Mouse (Mus musculus) CH12.LX (cell line): Measurements from ENCODE around the gene Gins1. TPM values are rescaled to one million over a fixed set of nuclear protein-coding genes. Genes with fewer than 3 reads are reported as not detected.

Experiments
- DNase-seq: peaks from one replicate; pipeline ENCODE4 v3.0.0-alpha.2; 2013; ENCODE audit errors: extremely low read depth
- H3K27ac ChIP-seq: 2 replicates; pipeline ENCODE4 v1.5.1; 2012; ENCODE audit warnings: low read depth, mild to moderate bottlenecking, control low read depth, moderate library complexity; ENCODE audit not compliant: insufficient read depth
- H3K27me3 ChIP-seq: replicated peaks from 2 replicates; pipeline ENCODE3; 2012; ENCODE audit warnings: inconsistent platforms
- H3K36me3 ChIP-seq, 2 experiments: replicated peaks in 1 of 2; 2 replicates each; pipeline versions ENCODE3 to v1.6.1; 2012; ENCODE audit warnings: inconsistent platforms in 1 of 2, low read length in 1 of 2, mild to moderate bottlenecking in 1 of 2, mixed read lengths in 1 of 2, moderate library complexity in 1 of 2; ENCODE audit not compliant: control insufficient read depth in 1 of 2, insufficient read depth in 1 of 2
- H3K4me1 ChIP-seq, 2 experiments: 2 replicates each; pipeline ENCODE4 v1.6.1; 2012; ENCODE audit warnings: inconsistent platforms in 1 of 2, moderate library complexity in 1 of 2; ENCODE audit not compliant: insufficient read depth in 2 of 2, control insufficient read depth in 1 of 2
- H3K4me2 ChIP-seq: 2 replicates; pipeline ENCODE4 v1.6.1; 2012; ENCODE audit warnings: low read depth, mild to moderate bottlenecking, control low read depth; ENCODE audit not compliant: poor library complexity, insufficient read depth, severe bottlenecking
- H3K4me3 ChIP-seq, 3 experiments: fragments of 150-350 bp in 1 of 3; sonication (generic) in 1 of 3; replicated peaks in 1 of 3; 2 replicates each; pipeline versions ENCODE3 to v1.5.1; 2011 to 2012; ENCODE audit warnings: low read depth in 2 of 3, low read length in 2 of 3, mild to moderate bottlenecking in 2 of 3, moderate library complexity in 2 of 3, control low read depth in 1 of 3, improper control_type of control experiment in 1 of 3, inconsistent platforms in 1 of 3, mixed read lengths in 1 of 3; ENCODE audit not compliant: poor library complexity in 1 of 3
- H3K79me2 ChIP-seq: replicated peaks from 2 replicates; pipeline ENCODE4 v1.6.1; 2012; ENCODE audit warnings: mild to moderate bottlenecking, moderate library complexity; ENCODE audit not compliant: control insufficient read depth, poor library complexity, insufficient read depth, severe bottlenecking; ENCODE audit errors: extremely low read depth
- H3K9ac ChIP-seq: 2 replicates; pipeline ENCODE4 v1.6.1; 2012; ENCODE audit warnings: low read depth, mild to moderate bottlenecking, control low read depth, moderate library complexity; ENCODE audit not compliant: insufficient read depth
- H3K9me3 ChIP-seq: replicated peaks from 2 replicates; pipeline ENCODE3; 2012; ENCODE audit warnings: low read length, inconsistent platforms, mixed read lengths
- BHLHE40 ChIP-seq: IDR thresholded peaks from 2 replicates; pipeline ENCODE4 v1.6.1; 2011; ENCODE audit warnings: mild to moderate bottlenecking, low read depth, low read length, improper control_type of control experiment
- CHD1 ChIP-seq: IDR thresholded peaks from 2 replicates; pipeline ENCODE4 v1.6.1; 2012; ENCODE audit warnings: low read depth, low read length, improper control_type of control experiment, inconsistent platforms
- CHD2 ChIP-seq: IDR thresholded peaks from 2 replicates; pipeline ENCODE4 v1.6.1; 2011; ENCODE audit warnings: low read length, improper control_type of control experiment
- CTCF ChIP-seq, 2 experiments: IDR thresholded peaks in 1 of 2; conservative IDR thresholded peaks in 1 of 2; 2 replicates each; pipeline ENCODE4 v1.5.1; 2011 to 2012; ENCODE audit warnings: low read depth in 2 of 2, low read length in 2 of 2, improper control_type of control experiment in 1 of 2, inconsistent platforms in 1 of 2, mild to moderate bottlenecking in 1 of 2, moderate library complexity in 1 of 2
- E2F4 ChIP-seq: IDR thresholded peaks from 2 replicates; pipeline ENCODE4 v1.6.1; 2011; ENCODE audit warnings: low read depth, low read length, improper control_type of control experiment; ENCODE audit not compliant: insufficient replicate concordance
- ELF1 ChIP-seq: IDR thresholded peaks from 2 replicates; pipeline ENCODE4 v1.6.1; 2014; ENCODE audit warnings: low read depth, mild to moderate bottlenecking, inconsistent platforms, low read length, improper control_type of control experiment
- EP300 ChIP-seq: IDR thresholded peaks from 2 replicates; pipeline ENCODE4 v1.6.1; 2011; ENCODE audit warnings: low read length, improper control_type of control experiment
- ETS1 ChIP-seq: conservative IDR thresholded peaks from 2 replicates; pipeline ENCODE4 v1.6.1; 2012; ENCODE audit warnings: low read depth, mild to moderate bottlenecking, inconsistent platforms, low read length, improper control_type of control experiment, moderate library complexity
- GABPA ChIP-seq: IDR thresholded peaks from 2 replicates; pipeline ENCODE4 v1.6.1; 2012; ENCODE audit warnings: low read depth, low read length, improper control_type of control experiment, inconsistent platforms; ENCODE audit not compliant: insufficient replicate concordance
- HCFC1 ChIP-seq: IDR thresholded peaks from 2 replicates; pipeline ENCODE4 v1.6.1; 2012; ENCODE audit warnings: low read depth, mild to moderate bottlenecking, inconsistent platforms, low read length, improper control_type of control experiment
- IRF4 ChIP-seq: IDR thresholded peaks from 2 replicates; pipeline ENCODE4 v1.6.1; 2014; ENCODE audit warnings: low read depth, mild to moderate bottlenecking, inconsistent platforms, low read length, improper control_type of control experiment
- JUN ChIP-seq: IDR thresholded peaks from 2 replicates; pipeline ENCODE4 v1.6.1; 2011; ENCODE audit warnings: low read depth, mild to moderate bottlenecking, low read length, improper control_type of control experiment, moderate library complexity; ENCODE audit not compliant: insufficient read depth
- JUND ChIP-seq: conservative IDR thresholded peaks from 2 replicates; pipeline ENCODE4 v1.6.1; 2011; ENCODE audit warnings: low read depth, low read length, improper control_type of control experiment
- KAT2A ChIP-seq: IDR thresholded peaks from 2 replicates; pipeline ENCODE4 v1.6.1; 2012; ENCODE audit warnings: low read length, improper control_type of control experiment, inconsistent platforms; ENCODE audit not compliant: insufficient replicate concordance
- MAFK ChIP-seq: IDR thresholded peaks from 2 replicates; pipeline ENCODE4 v1.6.1; 2011; ENCODE audit warnings: low read length, improper control_type of control experiment; ENCODE audit not compliant: insufficient replicate concordance
- MAX ChIP-seq: IDR thresholded peaks from 2 replicates; pipeline ENCODE4 v1.6.1; 2011; ENCODE audit warnings: low read length, improper control_type of control experiment
- MAZ ChIP-seq: IDR thresholded peaks from 2 replicates; pipeline ENCODE4 v1.6.1; 2012; ENCODE audit warnings: low read depth, mild to moderate bottlenecking, inconsistent platforms, low read length, improper control_type of control experiment, moderate library complexity
- MEF2A ChIP-seq: IDR thresholded peaks from 2 replicates; pipeline ENCODE4 v1.6.1; 2014; ENCODE audit warnings: low read depth, mild to moderate bottlenecking, inconsistent platforms, low read length, improper control_type of control experiment, borderline replicate concordance
- MXI1 ChIP-seq: IDR thresholded peaks from 2 replicates; pipeline ENCODE4 v1.6.1; 2011; ENCODE audit warnings: mild to moderate bottlenecking, low read depth, low read length, improper control_type of control experiment
- MYC ChIP-seq: IDR thresholded peaks from 2 replicates; pipeline ENCODE4 v1.6.1; 2011; ENCODE audit warnings: low read depth, mild to moderate bottlenecking, improper control_type of control experiment, low read length
- NELFE ChIP-seq: IDR thresholded peaks from 2 replicates; pipeline ENCODE4 v1.6.1; 2011; ENCODE audit warnings: low read depth, low read length, improper control_type of control experiment
- NRF1 ChIP-seq: IDR thresholded peaks from 2 replicates; pipeline ENCODE4 v1.6.1; 2014; ENCODE audit warnings: low read depth, mild to moderate bottlenecking, inconsistent platforms, low read length, improper control_type of control experiment, moderate library complexity
- PAX5 ChIP-seq: IDR thresholded peaks from 2 replicates; pipeline ENCODE4 v1.6.1; 2012; ENCODE audit warnings: low read length, inconsistent platforms, mixed read lengths
- POLR2A ChIP-seq: IDR thresholded peaks from 2 replicates; pipeline ENCODE4 v1.6.1; 2011; ENCODE audit warnings: low read depth, mild to moderate bottlenecking, improper control_type of control experiment, low read length
- POLR2AphosphoS2 ChIP-seq: IDR thresholded peaks from 2 replicates; pipeline ENCODE4 v1.6.1; 2011; ENCODE audit warnings: low read depth, low read length, improper control_type of control experiment
- RAD21 ChIP-seq: IDR thresholded peaks from 2 replicates; pipeline ENCODE4 v1.6.1; 2011; ENCODE audit warnings: low read depth, mild to moderate bottlenecking, low read length, improper control_type of control experiment, moderate library complexity
- RCOR1 ChIP-seq: conservative IDR thresholded peaks from 2 replicates; pipeline ENCODE4 v1.6.1; 2012; ENCODE audit warnings: low read depth, mild to moderate bottlenecking, inconsistent platforms, low read length, improper control_type of control experiment
- SIN3A ChIP-seq: IDR thresholded peaks from 2 replicates; pipeline ENCODE4 v1.6.1; 2012; ENCODE audit warnings: low read length, improper control_type of control experiment, inconsistent platforms
- SMC3 ChIP-seq: IDR thresholded peaks from 2 replicates; pipeline ENCODE4 v1.6.1; 2011; ENCODE audit warnings: low read depth, low read length, improper control_type of control experiment
- TBP ChIP-seq: conservative IDR thresholded peaks from 2 replicates; pipeline ENCODE4 v1.6.1; 2011; ENCODE audit warnings: low read depth, low read length, improper control_type of control experiment
- TCF12 ChIP-seq: IDR thresholded peaks from 2 replicates; pipeline ENCODE4 v1.6.1; 2014; ENCODE audit warnings: low read depth, mild to moderate bottlenecking, inconsistent platforms, low read length, improper control_type of control experiment
- UBTF ChIP-seq: IDR thresholded peaks from 2 replicates; pipeline ENCODE4 v1.6.1; 2012; ENCODE audit warnings: low read depth, mild to moderate bottlenecking, inconsistent platforms, low read length, improper control_type of control experiment, moderate library complexity
- USF1 ChIP-seq: IDR thresholded peaks from 2 replicates; pipeline ENCODE4 v1.6.1; 2014; ENCODE audit warnings: low read depth, mild to moderate bottlenecking, inconsistent platforms, low read length, improper control_type of control experiment
- USF2 ChIP-seq: conservative IDR thresholded peaks from 2 replicates; pipeline ENCODE4 v1.6.1; 2011; ENCODE audit warnings: low read depth, low read length, improper control_type of control experiment
- ZC3H11A ChIP-seq: IDR thresholded peaks from 2 replicates; pipeline ENCODE4 v1.6.1; 2012; ENCODE audit warnings: low read depth, mild to moderate bottlenecking, inconsistent platforms, low read length, improper control_type of control experiment
- ZKSCAN1 ChIP-seq: IDR thresholded peaks from 2 replicates; pipeline ENCODE4 v1.6.1; 2012; ENCODE audit warnings: low read depth, inconsistent platforms, low read length, improper control_type of control experiment, borderline replicate concordance
- ZMIZ1 ChIP-seq: IDR thresholded peaks from 2 replicates; pipeline ENCODE4 v1.6.1; 2012; ENCODE audit warnings: low read depth, mild to moderate bottlenecking, inconsistent platforms, low read length, improper control_type of control experiment
- ZNF384 ChIP-seq: IDR thresholded peaks from 2 replicates; pipeline ENCODE4 v1.6.1; 2012; ENCODE audit warnings: low read depth, low read length, improper control_type of control experiment, inconsistent platforms
- dilution Hi-C: fragments of 300-500 bp; cut with MboI; formaldehyde crosslinking; loops from 2 replicates; pipeline ENCODE4 v1.14.3; 2020; ENCODE audit warnings: low sequenced_read_pairs; ENCODE audit not compliant: extremely low pct_unique_long_range_greater_than_20kb, extremely low pct_ligation_motif_present
- in situ Hi-C: fragments of 300-500 bp; cut with MboI; formaldehyde crosslinking; loops from 3 replicates; pipeline ENCODE4 v1.14.3; 2019; ENCODE audit warnings: low sequenced_read_pairs, low pct_ligation_motif_present, low pct_unique_long_range_greater_than_20kb, mixed read lengths
- polyA plus RNA-seq: library from polyadenylated mRNA; unstranded; fragments of >175 nt; gene quantifications from 2 replicates; pipeline ENCODE4 v1.2.1, GENCODE M21; 2012; ENCODE audit warnings: low read depth; ENCODE audit not compliant: insufficient read length
- total RNA-seq, 2 experiments: library from RNA; depleted of rRNA; stranded (reverse); fragments of 300-350 nt in 1 of 2; fragments of >200 nt in 1 of 2; gene quantifications; 2 replicates each; pipeline ENCODE4 v1.2.3; 2012 to 2014

Gene Gins1
- total and polyA plus RNA-seq, 3 experiments = 41.4 to 76.7 (median 65.9) TPM

GRCm38 (mm10) chr2:150918720-150919119 lies 13.5 kb downstream of the Gins1 start:
- Histone ChIP-seq H3K79me2 (peaks cover 8% of the 10 kb centered on the region; the same call in 1 of the 2 replicates), H3K4me2 (peak overlapping the region; percentile 60; the same call in 1 of the 2 replicates), H3K27me3 (no peaks in the 10 kb centered on the region), H3K9ac (no peak overlapping the region; the same call in 1 of the 2 replicates), H3K4me3 (no peak overlapping the region), H3K4me1 (peaks cover 14 to 57% of the 10 kb centered on the region in 2 experiments), H3K9me3 (no peaks in the 10 kb centered on the region), H3K27ac (peak overlapping the region; percentile 93), H3K36me3 (peaks cover 3 to 37% of the 10 kb centered on the region in 2 experiments)
- peak; percentile 87 for DNase-seq
- in situ Hi-C loops (no loop called here), dilution Hi-C loops (no loop called here)
- no peak for TF ChIP-seq KAT2A
- TF ChIP-seq POLR2A = peak; percentile 47
- no peak for TF ChIP-seq CHD1
- no peak for TF ChIP-seq POLR2AphosphoS2
- TF ChIP-seq TBP = no peak
- peak; percentile 81 for TF ChIP-seq MAZ
- TF ChIP-seq SMC3 = no peak
- no peak; the same call in 1 of the 2 replicates for TF ChIP-seq MXI1
- TF ChIP-seq E2F4 = no peak
- no peak for TF ChIP-seq PAX5
- TF ChIP-seq BHLHE40 = peak; percentile 67
- peak; percentile 70; the same call in 1 of the 2 replicates for TF ChIP-seq MAFK
- TF ChIP-seq JUND = peak; percentile 94
- TF ChIP-seq UBTF = no peak
- peak; percentile 14; the same call in 1 of the 2 replicates for TF ChIP-seq ELF1
- TF ChIP-seq GABPA = no peak
- peak; percentile 96 for TF ChIP-seq IRF4
- no peak for TF ChIP-seq CHD2
- TF ChIP-seq ZNF384 = peak; percentile 63
- TF ChIP-seq HCFC1 = no peak
- TF ChIP-seq ZKSCAN1 = no peak
- TF ChIP-seq NELFE = no peak
- peak; percentile 76 for TF ChIP-seq ETS1
- TF ChIP-seq CTCF (conservative IDR thresholded peaks at IDR 0.05 in 1 of 2, IDR thresholded peaks at IDR 0.05 in 1 of 2; ENCODE audit: low read depth in 2 of 2, low read length in 2 of 2) = no peak
- TF ChIP-seq ZMIZ1 = no peak
- TF ChIP-seq USF1 = no peak
- TF ChIP-seq ZC3H11A = no peak
- TF ChIP-seq MEF2A = peak; percentile 83; the same call in 1 of the 2 replicates
- no peak for TF ChIP-seq RCOR1
- TF ChIP-seq RAD21 = no peak
- no peak for TF ChIP-seq USF2
- TF ChIP-seq EP300 = peak; percentile 75
- TF ChIP-seq NRF1 = no peak; the same call in 1 of the 2 replicates
- TF ChIP-seq TCF12 = peak; percentile 41; the same call in 1 of the 2 replicates
- TF ChIP-seq SIN3A = no peak; the same call in 1 of the 2 replicates
- TF ChIP-seq MYC = no peak
- TF ChIP-seq MAX = no peak
- peak; percentile 85 for TF ChIP-seq JUN
